Mouse (Mus musculus) small intestine, adult 2 months (tissue): ENCODE results near the gene Mfsd2a. TPM values are rescaled to one million over a fixed set of nuclear protein-coding genes. Genes with fewer than 3 reads are reported as not detected.
A peak's percentile ranks its signal among the peaks of the same experiment; 100 is the strongest.

ENCODE experiments used
- H3K27ac ChIP-seq: fragments of 200-500 bp; 2 replicates; pipeline ENCODE4 v1.5.1; 2012; ENCODE audit warnings: low read depth, low read length, control low read depth, inconsistent platforms; ENCODE audit not compliant: insufficient read depth
- H3K27me3 ChIP-seq: fragments of 200-500 bp; 2 replicates; pipeline ENCODE4 v1.6.1; 2012; ENCODE audit warnings: mild to moderate bottlenecking, moderate library complexity, low read length, inconsistent platforms; ENCODE audit not compliant: control insufficient read depth, insufficient read depth
- H3K36me3 ChIP-seq: fragments of 200-500 bp; 2 replicates; pipeline ENCODE4 v1.6.1; 2012; ENCODE audit warnings: mild to moderate bottlenecking, low read length, control low read depth, inconsistent platforms; ENCODE audit not compliant: control insufficient read depth, insufficient read depth
- H3K4me1 ChIP-seq: fragments of 200-500 bp; 2 replicates; pipeline ENCODE4 v1.6.1; 2012; ENCODE audit warnings: low read length, inconsistent platforms, mixed read lengths; ENCODE audit not compliant: control insufficient read depth, insufficient read depth, insufficient read length
- H3K4me3 ChIP-seq: fragments of 200-500 bp; 2 replicates; pipeline ENCODE4 v1.5.1; 2012; ENCODE audit warnings: low read depth, mild to moderate bottlenecking, control low read depth, inconsistent platforms, low read length, moderate library complexity
- CTCF ChIP-seq: fragments of 200-500 bp; IDR thresholded peaks from 2 replicates; pipeline ENCODE4 v1.5.1; 2012; ENCODE audit warnings: low read depth, mild to moderate bottlenecking, control low read depth, inconsistent platforms, low read length, moderate library complexity, mixed read lengths; ENCODE audit not compliant: insufficient replicate concordance, insufficient read length; ENCODE audit errors: extremely low read depth
- POLR2A ChIP-seq: fragments of 200-500 bp; IDR thresholded peaks from 2 replicates; pipeline ENCODE4 v1.6.1; 2012; ENCODE audit warnings: low read depth, mild to moderate bottlenecking, control low read depth, inconsistent platforms, low read length, moderate library complexity
- WGBS: fragments of 180-500 bp; shearing (Covaris S2); methylation state at CpG from one replicate; pipeline ENCODE4 v1.1.7; 2018; 5-methylcytosine and 5-hydroxymethylcytosine counted together
- polyA plus RNA-seq: library from polyadenylated mRNA; depleted of rRNA; stranded (reverse); fragments of >200 nt; gene quantifications from 2 replicates; pipeline ENCODE4 v1.2.3, GENCODE M21; 2012

Gene Mfsd2a
- polyA plus RNA-seq, 1 experiment = 28.0 TPM

DNA sequence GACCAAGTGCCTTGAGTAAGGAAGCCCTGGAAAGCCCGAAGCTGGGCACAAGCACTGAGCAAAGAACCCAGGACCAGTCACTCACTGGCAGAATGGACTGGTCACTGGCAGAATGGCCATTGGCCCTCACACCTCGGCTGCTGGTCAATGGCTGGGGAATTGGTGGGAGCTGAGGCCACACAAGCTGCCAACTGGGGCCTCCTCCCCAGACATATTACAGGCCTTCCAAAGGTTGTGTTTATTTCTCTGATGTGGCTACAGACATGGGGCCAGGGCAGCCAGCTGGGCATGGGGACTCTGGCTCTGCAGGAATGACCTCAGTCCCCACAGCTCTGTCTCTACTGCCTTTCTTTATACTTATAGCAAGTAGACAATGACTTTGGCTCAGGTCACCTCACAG, 17.9 kb upstream of the Mfsd2a start:
- H3K27ac ChIP-seq = no peak overlapping the region
- H3K4me3 ChIP-seq = no peak overlapping the region
- no peak for TF ChIP-seq CTCF
- no peak for TF ChIP-seq POLR2A
- 84% methylated on average over 2 of the region's 2 CpGs for WGBS
- H3K4me1 ChIP-seq = peaks cover 51% of the 10 kb centered on the region
- H3K36me3 ChIP-seq = no peaks in the 10 kb centered on the region
- H3K27me3 ChIP-seq = no peaks in the 10 kb centered on the region

DNA sequence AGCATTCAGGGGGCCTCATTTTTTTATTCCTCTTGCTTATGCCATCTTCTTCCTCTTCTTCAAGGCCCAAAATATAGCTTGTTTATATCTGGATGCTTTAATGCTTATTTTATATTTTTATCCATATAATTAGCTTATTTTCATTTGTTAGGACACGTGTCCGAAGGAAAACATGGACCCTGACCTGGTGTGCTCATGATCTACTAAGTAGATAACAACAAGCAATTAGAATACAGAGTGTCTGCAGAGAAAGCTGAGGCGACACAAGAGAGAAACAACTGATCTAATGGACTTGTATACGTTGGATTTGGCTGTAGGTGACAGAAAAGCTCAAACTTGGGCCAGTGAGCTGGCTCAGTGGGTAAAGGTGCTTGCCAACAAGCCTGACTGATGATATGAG, 15.9 kb upstream of the Mfsd2a start:
- H3K4me3 ChIP-seq = no peak overlapping the region
- WGBS = 35% methylated on average over 4 of the region's 4 CpGs
- H3K4me1 ChIP-seq = peaks cover 39% of the 10 kb centered on the region
- H3K36me3 ChIP-seq = no peaks in the 10 kb centered on the region
- H3K27me3 ChIP-seq = no peaks in the 10 kb centered on the region
- TF ChIP-seq CTCF (no peak), POLR2A (no peak)
- peak overlapping the region; percentile 42 for H3K27ac ChIP-seq

DNA sequence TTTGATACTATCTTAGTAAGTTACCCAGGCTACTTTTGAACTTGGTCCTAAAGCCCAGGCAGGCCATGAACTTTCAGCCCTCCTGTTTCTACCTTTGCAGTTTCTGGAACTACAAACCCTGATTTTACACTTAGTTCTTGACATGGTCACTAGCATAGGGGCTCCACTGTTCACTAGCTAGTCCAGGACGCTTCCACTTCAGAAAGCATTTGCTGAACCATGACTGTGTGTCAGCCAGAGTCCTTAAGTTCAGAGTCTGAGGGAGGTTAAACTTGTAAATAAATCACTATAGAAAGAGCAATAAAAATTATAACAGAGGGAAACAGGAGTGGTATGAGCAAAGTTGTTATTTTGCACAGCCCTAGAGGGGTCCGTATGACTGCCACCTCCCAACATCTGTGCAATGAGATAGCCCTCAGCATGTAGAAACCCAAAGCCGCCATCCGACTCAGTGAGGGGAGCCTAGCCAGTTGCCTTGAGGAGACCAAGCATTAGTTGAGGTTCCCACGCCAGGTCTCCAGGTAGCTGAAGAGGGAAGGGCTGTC, 14.1 kb upstream of the Mfsd2a start:
- Histone ChIP-seq H3K27me3 (no peaks in the 10 kb centered on the region), H3K36me3 (no peaks in the 10 kb centered on the region), H3K27ac (peak overlapping the region; percentile 89), H3K4me1 (peaks cover 36% of the 10 kb centered on the region), H3K4me3 (no peak overlapping the region)
- WGBS = 72% methylated on average over 5 of the region's 5 CpGs
- no peak for TF ChIP-seq CTCF
- 0 out of 2 replicates have a peak, but pooled peaks have one; percentile 15 for TF ChIP-seq POLR2A

DNA sequence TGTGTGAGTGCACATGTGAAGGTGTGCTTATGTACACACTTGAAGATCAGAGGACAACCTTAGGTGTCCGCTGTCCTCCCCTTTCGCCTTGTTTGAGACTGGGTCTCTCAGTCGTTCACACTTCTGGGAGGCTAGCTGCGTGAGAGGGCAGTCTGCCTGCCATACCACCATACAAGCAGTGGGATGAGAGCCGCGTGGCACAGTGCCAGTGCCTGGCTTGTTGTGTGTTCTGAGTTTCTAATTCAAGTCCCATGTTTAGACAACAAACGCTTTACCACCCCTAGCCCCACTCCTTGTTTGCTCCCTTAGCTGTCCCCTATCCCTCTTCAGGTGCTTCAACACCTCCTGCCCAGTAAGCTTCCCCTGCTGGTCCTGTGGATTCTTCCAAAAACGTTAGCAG, 11.1 kb upstream of the Mfsd2a start:
- H3K36me3 ChIP-seq = no peaks in the 10 kb centered on the region
- H3K27ac ChIP-seq = no peak overlapping the region
- TF ChIP-seq POLR2A = no peak
- TF ChIP-seq CTCF = no peak
- 79% methylated on average over 8 of the region's 8 CpGs for WGBS
- H3K4me3 ChIP-seq = no peak overlapping the region
- peaks cover 26% of the 10 kb centered on the region for H3K4me1 ChIP-seq
- H3K27me3 ChIP-seq = no peaks in the 10 kb centered on the region

DNA sequence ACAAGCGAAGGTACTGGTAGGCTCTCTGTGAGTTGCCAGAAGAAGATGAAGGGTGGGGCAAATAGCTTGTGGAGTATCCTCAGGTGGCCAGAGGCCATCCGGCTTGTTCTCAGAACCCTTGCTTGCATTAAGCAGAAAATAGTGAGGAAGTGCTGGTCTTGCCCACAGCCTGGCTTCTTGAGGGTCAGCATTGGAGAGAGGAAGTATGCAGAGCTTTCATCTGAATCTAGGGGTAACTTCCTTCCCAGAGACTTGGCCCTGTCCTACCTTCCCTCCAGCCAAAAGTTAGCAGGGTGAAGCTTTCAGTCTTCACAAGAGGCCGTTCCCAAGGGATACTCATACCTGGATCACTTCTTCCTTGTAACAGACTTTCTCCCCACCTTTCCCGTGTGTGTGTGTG, 10.7 kb upstream of the Mfsd2a start:
- Histone ChIP-seq H3K4me1 (peaks cover 25% of the 10 kb centered on the region), H3K36me3 (no peaks in the 10 kb centered on the region), H3K27me3 (no peaks in the 10 kb centered on the region), H3K4me3 (no peak overlapping the region), H3K27ac (no peak overlapping the region)
- no peak for TF ChIP-seq POLR2A
- TF ChIP-seq CTCF = no peak
- WGBS = 67% methylated on average over 4 of the region's 4 CpGs

DNA sequence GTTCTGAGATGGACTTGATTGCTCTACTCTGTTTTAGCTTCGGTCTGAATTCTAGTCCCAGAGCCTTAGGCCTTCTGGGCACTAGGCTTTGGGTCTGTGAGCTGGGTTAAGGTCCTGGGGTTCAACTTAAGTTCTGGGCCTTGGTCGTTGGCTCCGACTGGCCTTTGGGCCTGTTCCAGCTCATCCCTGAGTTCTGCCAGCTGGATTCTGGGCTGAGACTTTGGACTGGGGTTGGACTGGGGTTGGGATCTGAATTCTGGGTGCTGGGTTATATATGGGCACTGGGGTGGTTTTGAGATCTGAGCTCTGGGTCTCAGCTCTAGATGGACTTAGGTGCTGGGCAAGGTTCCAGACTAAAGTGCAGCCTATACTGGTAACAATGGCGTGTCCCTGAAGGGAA, 10.2 kb upstream of the Mfsd2a start:
- H3K36me3 ChIP-seq = no peaks in the 10 kb centered on the region
- no peak overlapping the region for H3K27ac ChIP-seq
- H3K27me3 ChIP-seq = no peaks in the 10 kb centered on the region
- H3K4me1 ChIP-seq = peaks cover 22% of the 10 kb centered on the region
- no peak overlapping the region for H3K4me3 ChIP-seq
- WGBS = 46% methylated on average over 4 of the region's 4 CpGs
- no peak for TF ChIP-seq CTCF

DNA sequence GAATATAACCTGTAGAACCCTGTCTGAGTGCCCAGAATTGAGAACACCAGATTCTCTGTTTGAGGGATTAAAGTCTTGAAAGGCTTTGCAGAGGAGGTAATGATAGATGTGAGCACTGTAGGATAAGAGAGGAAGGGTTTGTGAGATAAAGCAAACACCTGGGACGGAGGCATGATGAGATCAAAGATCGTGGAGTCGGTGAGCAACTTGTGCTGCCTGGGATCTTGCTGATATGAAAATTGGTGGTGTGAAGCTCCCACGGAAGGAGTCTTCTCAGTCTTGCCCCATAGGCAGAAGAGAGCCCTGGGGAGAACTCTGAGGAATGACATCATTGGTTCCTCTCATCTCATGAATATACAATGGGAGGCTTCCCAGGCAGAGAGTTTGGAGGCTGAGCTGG, 7.1 kb upstream of the Mfsd2a start:
- H3K27me3 ChIP-seq = no peaks in the 10 kb centered on the region
- H3K27ac ChIP-seq = no peak overlapping the region
- H3K36me3 ChIP-seq = no peaks in the 10 kb centered on the region
- WGBS = 18% methylated on average over 4 of the region's 4 CpGs
- no peak overlapping the region for H3K4me3 ChIP-seq
- TF ChIP-seq CTCF (no peak), POLR2A (no peak)
- H3K4me1 ChIP-seq = peaks cover 10% of the 10 kb centered on the region
